Mouse (Mus musculus): ENCODE results near the gene Phospho2. TPM values are rescaled to one million over a fixed set of nuclear protein-coding genes. Genes with fewer than 3 reads are reported as not detected.

Gene Phospho2
- polyA plus RNA-seq, 1 experiment from 2014 or later: 35.7 TPM

DNA sequence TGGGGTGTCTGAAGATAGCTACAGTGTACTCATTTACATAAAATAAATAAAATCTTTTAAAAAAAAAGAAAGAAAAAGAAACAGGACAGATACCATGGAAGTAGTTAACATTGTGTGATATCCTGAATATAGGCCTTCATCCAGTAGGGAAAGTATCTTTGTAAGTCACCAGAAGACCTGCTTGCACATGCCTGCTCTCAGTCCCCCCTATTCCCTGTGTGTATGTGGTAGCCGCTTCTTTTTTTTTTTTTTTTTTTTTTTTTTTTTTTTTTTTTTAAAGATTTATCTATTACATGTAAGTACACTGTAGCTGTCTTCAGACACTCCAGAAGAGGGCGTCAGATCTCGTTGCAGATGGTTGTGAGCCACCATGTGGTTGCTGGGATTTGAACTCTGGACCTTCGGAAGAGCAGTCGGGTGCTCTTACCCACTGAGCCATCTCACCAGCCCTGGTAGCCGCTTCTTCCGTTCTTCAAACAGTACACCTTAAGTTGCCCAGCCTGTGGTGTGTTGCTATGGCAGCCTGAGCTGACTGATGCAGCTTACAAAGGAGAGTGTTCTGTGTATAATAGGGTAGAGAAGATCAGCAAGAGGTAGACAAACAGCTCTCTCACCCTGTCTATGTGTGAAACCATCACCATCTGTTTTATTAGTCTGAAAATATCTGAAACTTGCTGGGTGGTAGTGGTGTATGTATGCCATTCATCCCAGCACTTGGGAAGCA, 48.0 kb downstream of the Phospho2 start:
- Histone ChIP-seq H3K9me3 (ENCODE audit: control insufficient read depth, low read length) (no peaks in the 10 kb centered on the region), H3K4me3 (replicated peaks; ENCODE audit: low read length) (no peak overlapping the region), H3K27me3 (replicated peaks; ENCODE audit: control insufficient read depth, insufficient read depth, low read length) (no peaks in the 10 kb centered on the region), H3K4me2 (ENCODE audit: low read length) (no peak overlapping the region), H3K4me1 (replicated peaks; ENCODE audit: control insufficient read depth, insufficient read depth, low read length) (0 out of 2 replicates have a peak, but pooled peaks cover 2% of the 10 kb centered on the region), H3K9ac (replicated peaks; ENCODE audit: low read depth, low read length) (no peak overlapping the region), H3K27ac (ENCODE audit: low read length) (no peak overlapping the region), H3K36me3 (ENCODE audit: control insufficient read depth, insufficient read depth) (peaks cover 9% of the 10 kb centered on the region)
- peak; percentile 33; the same call in 1 of the 2 replicates for ATAC-seq
- 82% methylated on average over 5 of the region's 7 CpGs for WGBS

DNA sequence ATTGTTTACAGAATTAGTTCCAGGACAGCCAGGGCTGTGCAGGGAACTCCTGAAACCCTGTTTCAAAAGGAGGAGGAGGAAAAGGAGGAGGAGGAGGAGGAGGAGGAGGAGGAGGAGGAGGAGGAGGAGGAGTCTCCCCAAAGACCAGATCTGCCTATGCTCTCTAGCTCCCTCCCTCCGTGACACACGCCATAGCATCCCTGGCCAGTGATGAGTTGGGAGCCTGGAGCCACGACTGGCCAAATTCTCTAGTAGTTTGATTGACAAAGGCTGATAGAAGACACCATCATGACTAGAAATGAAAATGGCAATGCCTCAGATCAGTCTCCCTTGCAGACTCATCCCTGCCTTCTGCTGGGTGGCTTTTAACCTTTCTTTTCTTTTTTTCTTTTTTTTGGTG, 48.6 kb downstream of the Phospho2 start:
- H3K4me3 ChIP-seq (replicated peaks; ENCODE audit: low read length): no peak overlapping the region
- whole genome bisulfite sequencing: 28% methylated on average over 3 of the region's 3 CpGs
- no peak for ATAC-seq

DNA sequence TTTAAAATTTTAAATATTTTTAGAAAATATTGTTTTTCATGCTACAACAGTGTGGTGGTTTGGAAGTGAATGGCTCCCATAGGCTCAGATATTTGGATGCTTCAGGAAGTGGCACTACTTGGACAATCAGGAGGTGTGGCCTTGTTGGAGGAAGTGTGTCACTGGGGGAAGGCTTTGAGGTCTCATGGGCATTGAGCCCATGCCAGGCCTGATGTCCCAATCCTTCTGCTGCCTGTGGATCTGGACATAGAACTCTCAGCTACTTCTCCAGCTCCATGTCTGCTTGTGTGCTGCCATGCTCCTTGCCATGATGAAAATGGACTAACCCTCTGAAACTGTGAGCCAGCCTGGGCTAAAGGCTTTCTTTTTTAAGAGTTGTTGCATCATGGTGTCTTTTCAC, 49.3 kb downstream of the Phospho2 start:
- H3K4me2 ChIP-seq (ENCODE audit: low read length): no peak overlapping the region
- H3K27me3 ChIP-seq (replicated peaks; ENCODE audit: control insufficient read depth, insufficient read depth, low read length): no peaks in the 10 kb centered on the region
- H3K27ac ChIP-seq (ENCODE audit: low read length): no peak overlapping the region
- H3K4me1 ChIP-seq (replicated peaks; ENCODE audit: control insufficient read depth, insufficient read depth, low read length): 0 out of 2 replicates have a peak, but pooled peaks cover 2% of the 10 kb centered on the region
- ATAC-seq: no peak
- H3K9me3 ChIP-seq (ENCODE audit: control insufficient read depth, low read length): no peaks in the 10 kb centered on the region
- H3K36me3 ChIP-seq (ENCODE audit: control insufficient read depth, insufficient read depth): peaks cover 9% of the 10 kb centered on the region
- H3K9ac ChIP-seq (replicated peaks; ENCODE audit: low read depth, low read length): no peak overlapping the region
- H3K4me3 ChIP-seq (replicated peaks; ENCODE audit: low read length): no peak overlapping the region

More for the DNA sequence above, 48.6 kb downstream of the Phospho2 start:
- Histone ChIP-seq H3K9ac (replicated peaks; ENCODE audit: low read depth, low read length) (no peak overlapping the region), H3K27me3 (replicated peaks; ENCODE audit: control insufficient read depth, insufficient read depth, low read length) (no peaks in the 10 kb centered on the region), H3K4me2 (ENCODE audit: low read length) (no peak overlapping the region), H3K27ac (ENCODE audit: low read length) (no peak overlapping the region), H3K9me3 (ENCODE audit: control insufficient read depth, low read length) (no peaks in the 10 kb centered on the region), H3K4me1 (replicated peaks; ENCODE audit: control insufficient read depth, insufficient read depth, low read length) (0 out of 2 replicates have a peak, but pooled peaks cover 2% of the 10 kb centered on the region), H3K36me3 (ENCODE audit: control insufficient read depth, insufficient read depth) (peaks cover 9% of the 10 kb centered on the region)

DNA sequence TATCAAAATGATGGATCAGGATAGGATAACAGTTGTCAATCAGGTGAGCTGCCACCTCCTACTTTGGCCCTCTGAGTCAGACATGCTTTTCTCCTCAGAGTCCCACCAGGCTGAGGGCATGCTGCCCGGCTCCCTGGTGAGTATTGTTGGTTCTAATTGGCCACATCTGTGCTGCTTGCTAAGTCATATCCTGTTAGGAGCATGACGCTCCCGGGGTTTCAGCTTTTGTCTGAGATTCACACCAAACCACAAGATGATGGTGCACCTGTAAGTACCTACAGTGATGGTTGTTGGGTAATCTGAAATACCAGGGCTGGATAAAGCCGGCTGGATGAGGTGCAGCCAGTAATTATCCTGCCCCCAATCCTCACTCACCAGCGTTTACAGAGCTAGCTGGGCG, 50.8 kb downstream of the Phospho2 start:
- 20% methylated on average over 6 of the region's 6 CpGs for WGBS
- Histone ChIP-seq H3K27me3 (replicated peaks; ENCODE audit: control insufficient read depth, insufficient read depth, low read length) (no peaks in the 10 kb centered on the region), H3K36me3 (ENCODE audit: control insufficient read depth, insufficient read depth) (no peaks in the 10 kb centered on the region; the same call in 1 of the 2 replicates), H3K4me1 (replicated peaks; ENCODE audit: control insufficient read depth, insufficient read depth, low read length) (0 out of 2 replicates have a peak, but pooled peaks cover 2% of the 10 kb centered on the region), H3K27ac (ENCODE audit: low read length) (no peak overlapping the region), H3K4me2 (ENCODE audit: low read length) (no peak overlapping the region), H3K9me3 (ENCODE audit: control insufficient read depth, low read length) (no peaks in the 10 kb centered on the region), H3K9ac (replicated peaks; ENCODE audit: low read depth, low read length) (no peak overlapping the region), H3K4me3 (replicated peaks; ENCODE audit: low read length) (no peak overlapping the region)
- no peak for ATAC-seq

DNA sequence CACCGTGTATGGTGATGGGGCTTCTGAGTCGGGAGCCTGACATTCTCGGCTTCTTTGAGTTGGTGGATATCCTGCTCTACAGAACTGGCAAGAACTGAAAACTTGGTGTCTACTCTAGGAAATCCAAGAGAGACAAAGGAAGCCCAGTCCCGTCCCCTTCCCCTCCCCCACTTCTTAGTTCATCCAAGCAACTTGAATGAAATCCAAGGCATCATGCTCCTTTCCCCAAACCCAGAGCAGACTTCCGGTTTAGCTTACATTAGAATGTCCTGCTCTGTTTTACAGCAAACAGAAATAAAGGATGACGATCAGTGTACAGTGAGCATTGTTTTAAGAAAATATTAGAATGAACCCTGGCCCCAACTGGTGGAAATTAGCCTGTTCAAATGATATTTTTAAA, 59.8 kb downstream of the Phospho2 start:
- ATAC-seq: no peak
- Histone ChIP-seq H3K27ac (ENCODE audit: low read length) (no peak overlapping the region), H3K9ac (replicated peaks; ENCODE audit: low read depth, low read length) (no peak overlapping the region), H3K27me3 (replicated peaks; ENCODE audit: control insufficient read depth, insufficient read depth, low read length) (no peaks in the 10 kb centered on the region), H3K9me3 (ENCODE audit: control insufficient read depth, low read length) (no peaks in the 10 kb centered on the region), H3K4me3 (replicated peaks; ENCODE audit: low read length) (no peak overlapping the region), H3K36me3 (ENCODE audit: control insufficient read depth, insufficient read depth) (no peaks in the 10 kb centered on the region), H3K4me1 (replicated peaks; ENCODE audit: control insufficient read depth, insufficient read depth, low read length) (no peaks in the 10 kb centered on the region), H3K4me2 (ENCODE audit: low read length) (no peak overlapping the region)
- 64% methylated on average over 6 of the region's 6 CpGs for WGBS

Other genes with a start within 250 kb of the Phospho2 start
- gene Lrp2, start 203.6 kb upstream of the Phospho2 start, polyA plus RNA-seq (2015; fragmentation: Nextera tagmentation; extraction: Ambion mirVana): 0.27 and 0.30 TPM in 2 replicates
- 19.6 and 22.7 TPM in 2 replicates for gene Bbs5, start 142.5 kb upstream of the Phospho2 start, polyA plus RNA-seq (2015; fragmentation: Nextera tagmentation; extraction: Ambion mirVana)
- gene Klhl41, start 119.5 kb upstream of the Phospho2 start, polyA plus RNA-seq (2015; fragmentation: Nextera tagmentation; extraction: Ambion mirVana): 0.12 TPM in 1 of 2 replicates, not detected in the other
- gene Fastkd1, start 76.1 kb upstream of the Phospho2 start, polyA plus RNA-seq (2015; fragmentation: Nextera tagmentation; extraction: Ambion mirVana): 16.7 and 18.5 TPM in 2 replicates
- gene Ppig, start 67.1 kb upstream of the Phospho2 start, polyA plus RNA-seq (2015; fragmentation: Nextera tagmentation; extraction: Ambion mirVana): 127 TPM in 2 replicates
- 1.9 and 2.5 TPM in 2 replicates for gene Ccdc173, start within 50 bp of the Phospho2 start, polyA plus RNA-seq (2015; fragmentation: Nextera tagmentation; extraction: Ambion mirVana)
- 71.7 and 81.2 TPM in 2 replicates for gene Klhl23, start 32.3 kb downstream of the Phospho2 start, polyA plus RNA-seq (2015; fragmentation: Nextera tagmentation; extraction: Ambion mirVana)
- 265 and 292 TPM in 2 replicates for gene Ssb, start 71.9 kb downstream of the Phospho2 start, polyA plus RNA-seq (2015; fragmentation: Nextera tagmentation; extraction: Ambion mirVana)
- gene Mettl5, start 96.0 kb downstream of the Phospho2 start, polyA plus RNA-seq (2015; fragmentation: Nextera tagmentation; extraction: Ambion mirVana): 25.2 and 27.7 TPM in 2 replicates
- gene Ubr3, start 107.6 kb downstream of the Phospho2 start, polyA plus RNA-seq (2015; fragmentation: Nextera tagmentation; extraction: Ambion mirVana): 15.6 and 18.2 TPM in 2 replicates
- 0.20 and 0.34 TPM in 2 replicates for gene Myo3b, start 249.5 kb downstream of the Phospho2 start, polyA plus RNA-seq (2015; fragmentation: Nextera tagmentation; extraction: Ambion mirVana)

Measured in forebrain, embryonic 16.5 days (tissue).